Mouse (Mus musculus) E14TG2a.4 (cell line): ENCODE measurements around the gene Edn3.

Experiments
- CTCF ChIP-seq: conservative IDR thresholded peaks from 2 replicates; pipeline ENCODE4 v1.5.1; 2014; ENCODE audit warnings: low read length
- NANOG ChIP-seq: IDR thresholded peaks from 2 replicates; pipeline ENCODE4 v1.6.1; 2014; ENCODE audit warnings: borderline replicate concordance, low read length, mixed read lengths
- POU5F1 ChIP-seq: IDR thresholded peaks from 2 replicates; pipeline ENCODE4 v1.6.1; 2014; ENCODE audit warnings: low read length, borderline replicate concordance

GRCm38 (mm10) chr2:174759189-174759588, 1.2 kb upstream of the Edn3 start:
- TF ChIP-seq CTCF: no peak
- no peak for TF ChIP-seq NANOG
- TF ChIP-seq POU5F1: no peak
